Mouse (Mus musculus) hindbrain, embryonic 12.5 days (tissue): ENCODE measurements at regions not wholly inside any gene's neighbourhood (a gene's known extent, or its start where the extent isn't known, plus 50 kb on each side); places are given as distances from the start of the nearest gene placed in this dataset.

ENCODE experiments used
- ATAC-seq: fragments of 200-750 bp; cut with Nextera tagmentation; 2 replicates; pipeline ENCODE4 v1.8.0; 2017; ENCODE audit warnings: moderate TSS enrichment; ENCODE audit not compliant: low FRiP score
- H3K27ac ChIP-seq: fragments of 300-500 bp; sonication (generic); 2 replicates; pipeline ENCODE4 v1.5.1; 2016; ENCODE audit warnings: mild to moderate bottlenecking
- H3K27me3 ChIP-seq: fragments of 300-500 bp; sonication (generic); 2 replicates; pipeline ENCODE4 v1.6.1; 2016; ENCODE audit warnings: mild to moderate bottlenecking
- H3K36me3 ChIP-seq: fragments of 300-500 bp; sonication (generic); 2 replicates; pipeline ENCODE4 v1.6.1; 2016; ENCODE audit warnings: mild to moderate bottlenecking
- H3K4me1 ChIP-seq: fragments of 300-500 bp; sonication (generic); 2 replicates; pipeline ENCODE4 v1.6.1; 2016
- H3K4me2 ChIP-seq: fragments of 300-500 bp; sonication (generic); replicated peaks from 2 replicates; pipeline ENCODE4 v1.6.1; 2016; ENCODE audit warnings: mild to moderate bottlenecking
- H3K4me3 ChIP-seq: fragments of 300-500 bp; sonication (generic); 2 replicates; pipeline ENCODE4 v1.5.1; 2016; ENCODE audit warnings: mild to moderate bottlenecking
- H3K9ac ChIP-seq: fragments of 300-500 bp; sonication (generic); 2 replicates; pipeline ENCODE4 v1.6.1; 2016; ENCODE audit warnings: mild to moderate bottlenecking, moderate library complexity
- H3K9me3 ChIP-seq: fragments of 300-500 bp; sonication (generic); replicated peaks from 2 replicates; pipeline ENCODE4 v1.6.1; 2016; ENCODE audit warnings: mild to moderate bottlenecking
- WGBS: fragments of 180-500 bp; shearing (Covaris S2); methylation state at CpG from one replicate; pipeline ENCODE4 v1.1.7; 2016; 5-methylcytosine and 5-hydroxymethylcytosine counted together

DNA sequence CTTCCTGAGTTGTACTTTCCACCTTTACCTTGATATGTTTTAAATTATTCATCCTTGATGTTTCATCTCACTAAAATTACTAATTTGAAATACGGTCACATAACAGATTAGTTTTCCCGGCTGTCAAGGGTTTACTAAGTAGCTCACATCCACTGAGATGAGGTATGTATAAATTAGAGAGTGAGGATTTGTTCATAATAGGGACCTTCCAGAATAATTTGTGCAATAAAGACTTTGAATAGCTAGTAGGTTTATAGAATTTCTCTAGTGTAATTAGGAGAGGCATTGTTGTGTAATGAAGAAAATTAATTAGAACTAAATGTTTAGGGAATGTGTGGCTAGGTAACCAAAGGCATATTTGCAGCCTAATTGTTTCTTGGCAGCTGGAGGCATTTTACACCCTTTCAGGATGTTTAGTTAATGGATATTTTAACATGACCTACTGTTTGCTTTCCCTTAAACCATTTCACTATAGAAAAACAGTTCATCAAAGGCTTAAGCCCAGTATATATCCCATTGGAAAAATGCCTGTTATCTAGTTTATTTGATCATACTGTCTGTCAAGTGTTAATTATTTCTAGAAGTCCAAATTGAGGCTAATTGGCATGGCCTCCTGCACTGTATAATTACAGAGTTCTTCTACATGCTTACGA lies 70.8 kb downstream of the Mat2b start:
- Histone ChIP-seq H3K4me1 (no peaks in the 10 kb centered on the region), H3K4me3 (no peak overlapping the region), H3K4me2 (no peak overlapping the region), H3K27ac (no peak overlapping the region), H3K9me3 (no peaks in the 10 kb centered on the region), H3K9ac (no peak overlapping the region), H3K27me3 (no peaks in the 10 kb centered on the region), H3K36me3 (no peaks in the 10 kb centered on the region)
- ATAC-seq: no peak; the same call in 1 of the 2 replicates
- 83% methylated on average over 3 of the region's 3 CpGs for WGBS

DNA sequence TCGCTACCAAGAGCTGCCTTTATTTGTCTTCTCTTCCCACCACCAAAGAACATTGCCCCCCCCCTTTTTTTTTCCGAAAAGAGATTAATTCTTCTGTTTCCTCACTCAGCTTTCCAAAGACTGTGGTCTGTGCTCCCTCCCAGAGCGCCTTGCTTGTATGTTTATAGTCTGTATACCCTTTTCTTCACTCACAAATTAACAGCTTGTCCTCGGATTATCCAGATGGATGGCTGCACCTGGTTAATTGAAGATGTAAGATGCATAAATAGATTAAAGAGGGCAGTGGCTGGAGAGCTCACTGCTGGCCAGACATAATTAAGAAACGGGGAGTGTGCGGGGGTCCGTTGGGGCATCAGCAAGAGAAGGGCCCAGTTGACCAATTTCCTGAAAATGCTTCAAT lies 75.0 kb downstream of the Mat2b start:
- Histone ChIP-seq H3K27me3 (no peaks in the 10 kb centered on the region), H3K9me3 (no peaks in the 10 kb centered on the region), H3K9ac (no peak overlapping the region), H3K27ac (no peak overlapping the region), H3K36me3 (no peaks in the 10 kb centered on the region), H3K4me2 (no peak overlapping the region), H3K4me3 (no peak overlapping the region), H3K4me1 (no peaks in the 10 kb centered on the region)
- WGBS: 78% methylated on average over 7 of the region's 7 CpGs
- no peak for ATAC-seq

DNA sequence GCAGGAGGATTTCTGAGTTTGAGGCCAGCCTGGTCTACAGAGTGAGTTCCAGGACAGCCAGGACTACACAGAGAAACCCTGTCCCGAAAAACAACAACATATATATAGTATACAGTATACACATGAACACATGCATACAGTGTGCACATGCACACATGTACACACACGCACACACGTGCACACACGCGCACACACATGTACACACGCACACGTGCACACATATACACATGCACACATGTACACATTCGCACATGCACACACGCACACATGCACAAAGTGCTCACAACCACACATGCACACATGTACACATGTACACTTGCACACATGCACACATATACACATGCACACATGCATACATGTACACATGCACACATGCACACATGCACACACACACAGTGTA lies 92.0 kb downstream of the Mat2b start:
- H3K4me3 ChIP-seq: no peak overlapping the region
- H3K36me3 ChIP-seq: no peaks in the 10 kb centered on the region
- no peak overlapping the region for H3K27ac ChIP-seq
- no peaks in the 10 kb centered on the region for H3K9me3 ChIP-seq
- no peak overlapping the region for H3K4me2 ChIP-seq
- H3K9ac ChIP-seq: no peak overlapping the region
- ATAC-seq: no peak
- WGBS: 96% methylated on average over 9 of the region's 9 CpGs
- H3K4me1 ChIP-seq: peaks cover 15% of the 10 kb centered on the region
- H3K27me3 ChIP-seq: no peaks in the 10 kb centered on the region

DNA sequence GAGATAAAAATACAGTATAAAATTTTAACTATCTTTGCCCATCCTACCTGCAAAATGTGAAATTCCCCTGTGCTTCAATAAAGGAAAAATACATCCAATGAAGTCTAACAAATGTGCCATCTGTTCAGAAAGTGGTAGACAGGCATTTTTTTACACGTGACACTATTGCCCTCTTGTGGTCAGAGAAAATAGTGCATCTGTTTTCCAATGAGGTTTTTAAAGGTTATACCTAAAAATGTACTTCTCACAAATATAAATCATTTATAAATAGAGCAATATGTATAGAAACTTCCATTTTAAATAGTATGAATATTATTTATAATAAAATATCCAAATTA lies 93.5 kb downstream of the Mat2b start:
- no peak for ATAC-seq

DNA sequence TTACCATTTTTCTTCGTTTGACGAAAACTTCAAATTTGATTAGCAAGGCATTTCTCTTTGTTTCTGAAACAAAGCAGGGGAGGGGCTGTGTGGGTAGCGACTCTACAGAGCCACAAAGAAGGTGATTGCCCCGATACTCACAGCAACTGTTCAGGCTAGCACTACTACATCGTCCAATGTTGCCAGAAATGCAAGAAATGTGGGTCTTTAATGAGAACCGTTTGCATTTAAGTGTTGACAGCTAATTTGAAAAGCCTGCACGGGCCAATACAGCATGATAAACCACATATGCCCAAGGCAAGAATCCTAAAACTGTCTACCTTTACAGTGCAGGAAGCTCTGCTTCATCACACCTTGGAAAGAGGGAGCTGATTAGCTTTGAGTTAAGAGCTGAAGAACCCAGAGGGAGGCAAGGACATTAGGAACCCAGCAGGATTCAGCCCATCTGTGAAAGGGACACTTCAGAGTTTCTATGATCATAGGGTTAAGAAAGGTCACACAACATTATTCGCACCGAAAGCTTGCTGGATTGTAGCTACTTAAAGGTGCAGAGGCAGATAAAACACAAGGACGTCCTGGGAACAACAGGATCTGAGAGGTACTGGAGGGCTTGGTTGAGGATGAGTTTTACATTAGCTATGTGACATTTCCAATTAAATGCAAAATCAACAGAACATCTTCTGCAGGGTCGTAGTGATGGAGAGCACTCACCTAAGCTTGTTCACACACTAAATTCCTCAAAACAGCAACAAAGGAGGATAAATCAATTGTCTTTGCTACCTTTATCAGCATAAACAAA lies 94.0 kb downstream of the Mat2b start:
- no peaks in the 10 kb centered on the region for H3K9me3 ChIP-seq
- peak overlapping the region; percentile 32 for H3K4me2 ChIP-seq
- 0 out of 2 replicates have a peak overlapping the region, but pooled peaks have one; percentile 13 for H3K27ac ChIP-seq
- peak; percentile 53; the same call in 1 of the 2 replicates for ATAC-seq
- no peak overlapping the region for H3K9ac ChIP-seq
- peaks cover 15% of the 10 kb centered on the region for H3K4me1 ChIP-seq
- no peaks in the 10 kb centered on the region for H3K27me3 ChIP-seq
- 10% methylated on average over 11 of the region's 11 CpGs for WGBS
- H3K36me3 ChIP-seq: no peaks in the 10 kb centered on the region
- no peak overlapping the region for H3K4me3 ChIP-seq

More for the DNA sequence above, 93.5 kb downstream of the Mat2b start:
- H3K4me1 ChIP-seq: peaks cover 15% of the 10 kb centered on the region
- no peak overlapping the region for H3K27ac ChIP-seq
- H3K36me3 ChIP-seq: no peaks in the 10 kb centered on the region
- H3K9ac ChIP-seq: no peak overlapping the region
- H3K27me3 ChIP-seq: no peaks in the 10 kb centered on the region
- H3K4me3 ChIP-seq: no peak overlapping the region
- WGBS: 0% methylated on average over 1 of the region's 1 CpGs
- H3K9me3 ChIP-seq: no peaks in the 10 kb centered on the region
- H3K4me2 ChIP-seq: no peak overlapping the region

DNA sequence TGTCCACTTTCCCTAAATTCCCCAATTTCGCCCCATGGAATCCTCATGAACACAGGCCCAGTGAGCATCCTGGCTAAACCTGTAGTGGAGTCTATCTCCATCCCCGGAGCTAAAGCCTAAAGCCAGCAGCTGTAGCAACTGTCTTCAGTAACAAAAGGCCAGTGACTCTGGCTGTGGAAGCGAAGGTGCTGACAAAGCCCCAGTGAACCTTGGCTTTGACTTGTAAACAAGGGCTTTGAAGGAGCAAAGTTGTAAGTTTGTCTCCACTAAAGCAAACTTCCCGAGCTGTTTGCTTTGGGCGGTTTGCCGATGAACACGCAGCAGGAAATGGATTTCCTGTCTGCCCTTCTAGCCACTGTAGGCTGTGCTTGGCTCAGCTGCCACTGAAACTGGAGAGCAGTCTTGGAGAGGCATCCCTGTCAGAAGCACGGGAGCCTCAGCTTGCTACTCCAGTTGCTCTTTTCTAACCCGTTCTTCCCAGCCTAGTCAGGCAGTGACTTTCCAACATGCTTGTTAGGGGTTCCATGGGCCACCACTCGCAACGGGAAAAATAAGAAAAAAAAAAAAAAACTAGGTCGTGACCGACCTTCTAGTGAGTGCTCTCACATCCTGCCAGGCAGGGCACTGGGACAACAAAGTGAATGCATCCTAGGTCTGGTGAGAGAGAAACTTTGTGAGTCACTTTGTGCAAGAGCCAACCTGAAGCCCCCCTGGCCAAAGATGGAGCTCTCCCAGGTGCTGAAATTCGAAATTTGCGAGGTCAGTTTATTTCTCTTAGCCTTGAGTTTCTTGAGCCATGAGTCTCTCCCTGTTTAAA lies 94.8 kb downstream of the Mat2b start:
- H3K36me3 ChIP-seq: no peaks in the 10 kb centered on the region
- no peak for ATAC-seq
- H3K9me3 ChIP-seq: no peaks in the 10 kb centered on the region
- H3K4me1 ChIP-seq: peaks cover 15% of the 10 kb centered on the region
- WGBS: 7% methylated on average over 15 of the region's 15 CpGs
- H3K27ac ChIP-seq: no peak overlapping the region; the same call in 1 of the 2 replicates
- H3K27me3 ChIP-seq: no peaks in the 10 kb centered on the region
- peak overlapping the region; percentile 32 for H3K4me2 ChIP-seq
- no peak overlapping the region for H3K4me3 ChIP-seq
- no peak overlapping the region for H3K9ac ChIP-seq

DNA sequence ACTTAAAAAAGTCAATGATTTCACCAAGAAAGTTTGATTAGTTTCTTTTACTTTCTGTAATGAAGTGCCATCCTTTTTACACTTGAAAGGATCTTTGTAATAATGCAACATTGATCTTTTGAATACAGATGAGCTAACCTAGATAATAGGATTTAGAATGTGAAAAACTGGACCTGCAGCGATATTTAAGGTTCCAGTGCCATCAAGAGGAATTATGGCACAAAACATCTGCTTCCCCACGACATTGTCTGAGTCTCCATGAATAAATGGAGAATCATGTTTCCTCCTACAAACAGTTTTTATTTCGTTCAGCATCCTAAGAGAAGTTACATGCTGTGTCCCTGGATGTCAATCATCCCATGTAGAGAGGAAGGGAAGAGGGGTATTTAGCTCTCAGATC lies 98.7 kb downstream of the Mat2b start:
- no peaks in the 10 kb centered on the region for H3K36me3 ChIP-seq
- no peak overlapping the region for H3K4me2 ChIP-seq
- WGBS: 35% methylated on average over 3 of the region's 3 CpGs
- no peak for ATAC-seq
- no peaks in the 10 kb centered on the region for H3K27me3 ChIP-seq
- H3K9me3 ChIP-seq: no peaks in the 10 kb centered on the region
- peaks cover 15% of the 10 kb centered on the region for H3K4me1 ChIP-seq
- H3K4me3 ChIP-seq: no peak overlapping the region
- H3K9ac ChIP-seq: no peak overlapping the region
- H3K27ac ChIP-seq: no peak overlapping the region

DNA sequence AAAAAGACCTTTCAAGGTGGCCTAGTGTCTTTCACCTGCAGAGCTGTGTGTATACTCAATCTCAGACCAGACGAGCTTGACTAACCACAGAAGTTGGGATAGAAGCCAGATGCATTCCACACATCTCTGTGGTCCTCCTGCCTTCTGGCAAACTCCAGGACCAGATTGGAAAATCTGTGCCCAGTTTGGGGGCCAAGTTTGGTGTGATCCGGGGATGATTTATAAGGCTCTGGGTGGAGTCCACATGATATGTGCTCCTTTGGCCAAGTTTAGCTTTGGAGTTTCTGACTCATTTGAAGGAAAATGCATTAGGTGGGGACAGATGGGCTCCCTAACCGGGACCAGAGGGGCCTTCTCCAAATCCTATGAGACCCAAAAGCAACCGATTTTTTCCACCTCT lies 102.9 kb downstream of the Mat2b start:
- H3K4me3 ChIP-seq: no peak overlapping the region
- WGBS: 81% methylated on average over 4 of the region's 4 CpGs
- no peaks in the 10 kb centered on the region for H3K36me3 ChIP-seq
- H3K9ac ChIP-seq: no peak overlapping the region
- no peak overlapping the region for H3K27ac ChIP-seq
- H3K4me2 ChIP-seq: no peak overlapping the region
- no peaks in the 10 kb centered on the region for H3K4me1 ChIP-seq
- no peak for ATAC-seq
- no peaks in the 10 kb centered on the region for H3K27me3 ChIP-seq
- no peaks in the 10 kb centered on the region for H3K9me3 ChIP-seq

DNA sequence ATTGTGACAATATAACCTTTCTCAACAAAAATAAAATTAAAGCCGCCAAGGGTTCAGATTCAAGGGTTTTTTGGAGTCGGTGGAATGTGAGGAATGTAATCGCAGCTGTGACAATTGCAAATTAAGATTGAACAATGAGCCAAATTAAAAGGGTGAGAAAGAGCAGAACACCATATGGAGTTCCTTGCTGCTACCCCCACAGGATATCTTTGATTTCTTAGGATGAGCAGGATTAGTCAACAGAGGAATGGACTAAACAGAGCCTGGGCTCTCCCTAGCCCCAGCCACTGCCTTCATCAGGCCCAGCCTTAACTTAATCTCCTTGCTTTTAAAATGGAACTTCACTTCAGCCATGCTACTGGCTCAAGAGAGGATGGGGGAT lies 121.3 kb downstream of the Mat2b start:
- no peaks in the 10 kb centered on the region for H3K27me3 ChIP-seq
- no peak overlapping the region for H3K27ac ChIP-seq
- ATAC-seq: no peak; the same call in 1 of the 2 replicates
- 15% methylated on average over 3 of the region's 3 CpGs for WGBS
- no peak overlapping the region for H3K4me3 ChIP-seq
- no peaks in the 10 kb centered on the region for H3K9me3 ChIP-seq
- no peak overlapping the region for H3K9ac ChIP-seq
- H3K4me1 ChIP-seq: peaks cover 12% of the 10 kb centered on the region
- 0 out of 2 replicates have a peak overlapping the region, but pooled peaks have one; percentile 24 for H3K4me2 ChIP-seq
- H3K36me3 ChIP-seq: no peaks in the 10 kb centered on the region

DNA sequence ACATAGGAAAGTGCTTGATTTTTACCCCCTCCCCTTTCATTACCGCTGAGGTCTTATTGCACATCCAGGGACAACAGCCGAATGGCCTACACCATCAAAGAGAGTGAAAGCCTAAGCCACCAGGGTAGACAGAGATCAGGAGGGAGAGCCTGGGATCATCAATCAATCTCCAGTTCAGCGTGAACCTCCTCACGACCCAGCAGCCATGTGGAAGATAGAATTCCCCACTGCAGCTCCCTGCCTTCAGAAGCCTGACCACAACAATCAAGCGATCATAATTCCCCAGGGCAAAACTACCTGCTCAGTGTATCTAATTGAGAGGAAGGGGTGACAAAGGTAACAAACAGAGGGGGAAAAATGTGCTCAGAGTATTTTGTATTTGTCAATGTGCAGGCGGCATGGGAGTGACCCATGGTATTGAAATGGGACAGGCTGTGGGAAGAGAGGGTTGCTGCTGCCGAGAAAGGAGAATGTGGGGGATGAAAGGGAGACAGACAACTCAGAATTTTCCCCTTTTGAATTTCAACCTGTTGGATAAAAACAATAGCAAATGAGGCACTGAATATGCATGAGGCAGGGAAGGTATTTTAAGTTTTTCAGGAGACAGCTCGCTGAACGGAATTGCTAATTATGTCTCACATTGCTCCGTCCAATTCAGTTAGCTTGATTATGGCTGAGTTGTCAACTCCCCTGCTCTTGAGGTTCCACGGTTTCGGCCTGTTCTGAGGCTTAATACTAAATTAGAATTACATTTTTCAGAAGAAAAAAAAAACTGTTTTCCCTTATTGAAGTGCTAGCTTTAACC lies 121.8 kb downstream of the Mat2b start:
- Histone ChIP-seq H3K27ac (no peak overlapping the region), H3K4me3 (no peak overlapping the region)

DNA sequence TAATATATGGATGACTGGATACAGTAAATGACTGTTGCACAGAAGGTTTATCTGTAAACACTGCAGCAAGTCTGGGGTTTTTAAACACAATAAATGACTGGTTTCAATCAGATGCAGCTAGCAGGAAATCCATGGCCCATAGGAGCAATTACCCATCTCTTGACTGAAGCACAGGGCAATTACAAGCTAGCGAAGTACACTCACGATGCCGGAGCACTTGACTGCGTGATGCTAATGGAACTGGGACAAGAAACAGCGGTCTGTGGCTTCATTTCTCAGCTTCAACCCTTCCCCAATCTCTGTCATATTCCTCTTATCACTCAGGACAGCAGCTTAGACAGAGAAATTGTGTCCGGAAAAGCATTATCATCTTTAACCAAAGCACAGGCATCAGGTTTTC lies 132.1 kb downstream of the Mat2b start:
- Histone ChIP-seq H3K4me3 (no peak overlapping the region), H3K27me3 (no peaks in the 10 kb centered on the region), H3K9ac (no peak overlapping the region), H3K9me3 (no peaks in the 10 kb centered on the region), H3K27ac (no peak overlapping the region), H3K36me3 (no peaks in the 10 kb centered on the region), H3K4me2 (no peak overlapping the region), H3K4me1 (no peaks in the 10 kb centered on the region)
- WGBS: 69% methylated on average over 6 of the region's 6 CpGs
- no peak for ATAC-seq

More for the DNA sequence above, 121.8 kb downstream of the Mat2b start:
- Histone ChIP-seq H3K27me3 (no peaks in the 10 kb centered on the region), H3K9me3 (no peaks in the 10 kb centered on the region), H3K9ac (no peak overlapping the region), H3K4me1 (peaks cover 12% of the 10 kb centered on the region), H3K4me2 (peak overlapping the region; percentile 24), H3K36me3 (no peaks in the 10 kb centered on the region)
- WGBS: 15% methylated on average over 12 of the region's 12 CpGs
- ATAC-seq: peak; percentile 71

DNA sequence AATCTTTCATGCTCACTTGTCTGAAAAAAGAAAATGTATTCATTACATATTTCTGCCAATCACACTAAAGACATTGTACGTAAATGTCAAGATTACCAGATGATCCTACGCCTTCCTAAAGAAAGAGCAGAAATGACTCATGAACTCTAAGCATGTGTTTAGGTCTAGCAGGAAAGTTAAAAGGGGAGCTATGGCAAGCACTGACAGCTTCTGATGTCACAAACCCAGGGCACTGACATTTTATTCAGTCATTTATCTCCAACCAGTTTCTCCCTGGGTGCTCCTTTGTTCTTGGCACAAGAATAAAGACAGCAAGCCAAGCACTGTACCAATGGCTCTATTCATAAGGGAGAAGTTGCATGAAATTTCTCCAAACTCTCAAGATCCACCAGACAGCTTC lies 133.0 kb downstream of the Mat2b start:
- no peaks in the 10 kb centered on the region for H3K36me3 ChIP-seq
- H3K9me3 ChIP-seq: no peaks in the 10 kb centered on the region
- H3K9ac ChIP-seq: no peak overlapping the region
- no peaks in the 10 kb centered on the region for H3K27me3 ChIP-seq
- WGBS: 76% methylated on average over 2 of the region's 2 CpGs
- ATAC-seq: no peak
- no peak overlapping the region for H3K4me3 ChIP-seq
- H3K4me2 ChIP-seq: no peak overlapping the region
- H3K27ac ChIP-seq: no peak overlapping the region
- no peaks in the 10 kb centered on the region for H3K4me1 ChIP-seq
